In the genomic region with DNA sequence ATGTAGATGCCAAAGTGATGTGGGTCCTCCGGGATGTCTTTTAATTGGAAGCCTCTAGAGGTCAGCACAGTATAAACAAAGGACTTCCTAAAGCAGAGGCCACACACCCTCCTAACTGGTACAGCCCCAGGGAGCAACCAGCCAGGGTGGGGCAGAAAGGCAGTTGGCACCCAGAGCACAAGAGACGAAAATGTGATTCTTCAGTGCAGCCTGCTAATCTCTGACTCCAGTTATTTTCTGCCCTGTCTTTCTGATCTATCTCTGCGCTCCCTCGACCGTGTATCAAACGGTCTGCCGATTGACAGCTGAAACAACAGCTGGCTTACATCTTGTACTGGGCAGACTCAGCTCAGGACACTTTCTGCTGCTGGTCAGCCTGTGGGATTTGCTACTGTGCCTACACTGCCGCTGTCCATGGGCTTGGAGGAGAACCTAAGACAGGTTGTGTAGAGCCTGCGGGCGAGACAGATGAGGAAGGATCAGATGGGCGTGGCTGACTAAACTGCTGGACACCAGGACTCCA, we compare ENCODE assay signal across 8 mouse cellular contexts. TPM values are rescaled to one million over a fixed set of nuclear protein-coding genes. Genes with fewer than 3 reads are reported as not detected.
DNase-seq lines count a peak whose midpoint lies in the region; ATAC-seq and TF ChIP-seq lines count a peak whose summit lies in the region.

No protein-coding gene starts in this region.

- no peak for TF ChIP-seq EP300 in MEL (IDR thresholded peaks at IDR 0.05; ENCODE audit: low read depth in 1 of 2, low read length in 2 of 2)

- ATAC-seq in common myeloid progenitor, adult 5-6 weeks (replicated peaks; ENCODE audit: low read depth, poor library complexity, severe bottlenecking), result peak; percentile 95
- peak; percentile 55 for ATAC-seq in heart, embryonic 11.5 days (replicated peaks; ENCODE audit: insufficient number of reproducible peaks, low FRiP score, low TSS enrichment)
- peak; percentile 42 for ATAC-seq in liver, embryonic 15.5 days (ENCODE audit: insufficient read depth)

- no peaks in the 10 kb centered on the region; a peak in 1 of 4 replicates for H3K27me3 ChIP-seq in MEL (ENCODE audit: control insufficient read depth in 1 of 2, insufficient read depth in 2 of 2, low read length in 2 of 2)
- peaks cover 24% of the 10 kb centered on the region for H3K27me3 ChIP-seq in heart, embryonic 11.5 days (ENCODE audit: control insufficient read depth, insufficient read depth, low read length)
- peaks cover 43% of the 10 kb centered on the region for H3K27me3 ChIP-seq in liver, embryonic 15.5 days

- H3K27ac ChIP-seq in MEL (ENCODE audit: control insufficient read depth, low read depth, low read length), result no peak overlapping the region
- no peak overlapping the region for H3K27ac ChIP-seq in heart, embryonic 11.5 days (ENCODE audit: low read depth, low read length)
- no peak overlapping the region for H3K27ac ChIP-seq in liver, embryonic 15.5 days (replicated peaks)

- TF ChIP-seq CTCF in MEL (IDR thresholded peaks at IDR 0.05 in 2 of 3, conservative IDR thresholded peaks at IDR 0.05 in 1 of 3; ENCODE audit: control insufficient read depth in 1 of 3, insufficient read depth in 1 of 3, low read depth in 2 of 3, low read length in 3 of 3, poor library complexity in 1 of 3, severe bottlenecking in 1 of 3), result peak; percentile 23 to 74 (median 35)

- H3K4me2 ChIP-seq in heart, embryonic 11.5 days, result peak overlapping the region; percentile 65
- peak overlapping the region; percentile 40 for H3K4me2 ChIP-seq in liver, embryonic 15.5 days

- H3K4me1 ChIP-seq in MEL (ENCODE audit: control insufficient read depth in 1 of 2, insufficient read depth in 2 of 2, low read length in 2 of 2), result 0 out of 4 replicates have a peak, but pooled peaks cover 0 to 4% of the 10 kb centered on the region in 2 experiments
- peaks cover 6% of the 10 kb centered on the region; the same call in 1 of the 2 replicates for H3K4me1 ChIP-seq in heart, embryonic 11.5 days (ENCODE audit: control insufficient read depth, insufficient read depth, low read length)
- peaks cover 3% of the 10 kb centered on the region; the same call in 1 of the 2 replicates for H3K4me1 ChIP-seq in liver, embryonic 15.5 days (replicated peaks)

- H3K9ac ChIP-seq in MEL (ENCODE audit: control insufficient read depth, low read depth, low read length, poor library complexity, severe bottlenecking), result no peak overlapping the region
- no peak overlapping the region for H3K9ac ChIP-seq in heart, embryonic 11.5 days (ENCODE audit: low read depth, low read length)
- H3K9ac ChIP-seq in liver, embryonic 15.5 days, result no peak overlapping the region

- H3K36me3 ChIP-seq in MEL (ENCODE audit: control insufficient read depth in 1 of 2, insufficient read depth in 2 of 2, low read length in 2 of 2), result no peaks in the 10 kb centered on the region
- no peaks in the 10 kb centered on the region for H3K36me3 ChIP-seq in heart, embryonic 11.5 days (ENCODE audit: control insufficient read depth, insufficient read depth, low read length)
- no peaks in the 10 kb centered on the region for H3K36me3 ChIP-seq in liver, embryonic 15.5 days (replicated peaks)

- no peaks in the 10 kb centered on the region for H3K9me3 ChIP-seq in MEL (replicated peaks; ENCODE audit: insufficient read depth, low read length)
- no peaks in the 10 kb centered on the region for H3K9me3 ChIP-seq in heart, embryonic 11.5 days (replicated peaks; ENCODE audit: control insufficient read depth, low read length)
- no peaks in the 10 kb centered on the region for H3K9me3 ChIP-seq in liver, embryonic 15.5 days (replicated peaks)

- peak; percentile 85 for TF ChIP-seq RAD21 in MEL (IDR thresholded peaks at IDR 0.05; ENCODE audit: low read depth, low read length)

- no peak for TF ChIP-seq POLR2A in MEL (IDR thresholded peaks at IDR 0.05; ENCODE audit: control insufficient read depth in 1 of 2, insufficient read depth in 1 of 2, low read depth in 1 of 2, low read length in 2 of 2, poor library complexity in 1 of 2)

- WGBS in heart, embryonic 11.5 days (ENCODE audit: insufficient replicate concordance), result 15% methylated on average over 11 of the region's 11 CpGs
- 23% methylated on average over 11 of the region's 11 CpGs for WGBS in liver, embryonic 15.5 days (ENCODE audit: insufficient replicate concordance)

- DNase-seq in A20 (ENCODE audit: low read depth, low spot score) (peak; percentile 75), MEL (ENCODE audit: low read depth, low spot score) (peak; percentile 54)
- DNase-seq in kidney, adult 9 months, result peak; percentile 80
- peak; percentile 54 to 62 for DNase-seq in natural killer cell, adult 2 months (ENCODE audit: low spot score in 2 of 2)
- DNase-seq in thymus, postnatal 25 days, result peak; percentile 63

- no peaks in the 10 kb centered on the region for H3K79me2 ChIP-seq in MEL (ENCODE audit: control insufficient read depth, insufficient read depth, low read length, poor library complexity)

- no peak overlapping the region for H3K4me3 ChIP-seq in MEL (ENCODE audit: control insufficient read depth in 1 of 2, insufficient read depth in 1 of 2, low read depth in 2 of 2, low read length in 2 of 2)
- H3K4me3 ChIP-seq in heart, embryonic 11.5 days (ENCODE audit: low read depth, low read length), result 0 out of 2 replicates have a peak overlapping the region, but pooled peaks have one; percentile 25
- 0 out of 2 replicates have a peak overlapping the region, but pooled peaks have one; percentile 6 for H3K4me3 ChIP-seq in liver, embryonic 15.5 days (replicated peaks)

TF ChIP-seq in MEL, 35 proteins besides CTCF, POLR2A, EP300 and RAD21:
- TF ChIP-seq ZC3H11A (IDR thresholded peaks at IDR 0.05; ENCODE audit: low read depth, low read length), result peak; percentile 64
- TF ChIP-seq SMC3 (IDR thresholded peaks at IDR 0.05; ENCODE audit: low read depth, low read length), result peak; percentile 72
- TF ChIP-seq SIN3A (IDR thresholded peaks at IDR 0.05; ENCODE audit: low read length), result 0 out of 2 replicates have a peak, but pooled peaks have one; percentile 18
- TF ChIP-seq MAX (IDR thresholded peaks at IDR 0.05; ENCODE audit: low read length), result no peak
- no peak for TF ChIP-seq ZNF384 (IDR thresholded peaks at IDR 0.05; ENCODE audit: low read depth, low read length)
- TF ChIP-seq NELFE (IDR thresholded peaks at IDR 0.05; ENCODE audit: low read depth, low read length), result no peak
- TF ChIP-seq GATA1 (IDR thresholded peaks at IDR 0.05; ENCODE audit: low read depth, low read length), result no peak

RNA-seq across cellular contexts. Expression of a gene that starts 24.0 kb away (rescaled TPM):
- 0.26 and 0.31 TPM in 2 replicates for total RNA-seq in MEL (2012; rRNA removed)
- polyA plus RNA-seq in MEL (2012; ENCODE audit: insufficient read depth in 1 of 2, insufficient read length in 2 of 2, low read depth in 1 of 2, low replicate concordance in 2 of 2, missing spikeins in 1 of 2), result 1 to 10 TPM in 1 of 2 experiments, not detected in 1; 1.1 TPM
- 0.39 and 1.8 TPM in 2 replicates for total RNA-seq in common myeloid progenitor, adult 5-6 weeks (2017)
- polyA plus RNA-seq in heart, embryonic 11.5 days (2014; fragmentation: Nextera tagmentation; extraction: Ambion mirVana), result 3.7 and 4.4 TPM in 2 replicates
- polyA plus RNA-seq in liver, embryonic 15.5 days (2015; fragmentation: Nextera tagmentation; extraction: Ambion mirVana), result 1.2 and 1.4 TPM in 2 replicates

Comparison
In these comparisons a context has a peak if more than half of its experiments do, and no peak if none do; other contexts are left out.
1. H3K4me3 ChIP-seq: peak in heart, embryonic 11.5 days (single experiment) and liver, embryonic 15.5 days (single experiment); none in MEL (0 of 2).
2. ATAC-seq: peak in every context shown above with its lines; median percentile 95 in common myeloid progenitor, adult 5-6 weeks; 55 in heart, embryonic 11.5 days; 42 in liver, embryonic 15.5 days.
3. Peak in every context shown above with its lines, with median percentiles within 50 percentile points of each other: DNase-seq.